Mouse (Mus musculus): ENCODE measurements around the gene Prlr. TPM values are rescaled to one million over a fixed set of nuclear protein-coding genes. Genes with fewer than 3 reads are reported as not detected.

Gene Prlr
- polyA plus RNA-seq, 1 experiment from 2014 or later: 0.35 TPM

GRCm38 (mm10) chr15:10366331-10366730 lies 189.3 kb downstream of the Prlr start:
- no peak overlapping the region for H3K4me2 ChIP-seq (replicated peaks)
- no peaks in the 10 kb centered on the region for H3K27me3 ChIP-seq
- H3K4me3 ChIP-seq: no peak overlapping the region
- no peak for ATAC-seq (ENCODE audit: low FRiP score)
- H3K4me1 ChIP-seq: no peaks in the 10 kb centered on the region
- 93% methylated on average over 2 of the region's 2 CpGs for WGBS
- no peak overlapping the region for H3K9ac ChIP-seq
- no peaks in the 10 kb centered on the region for H3K36me3 ChIP-seq
- no peak overlapping the region for H3K27ac ChIP-seq
- no peaks in the 10 kb centered on the region for H3K9me3 ChIP-seq (replicated peaks)

GRCm38 (mm10) chr15:10375404-10375803 lies 198.4 kb downstream of the Prlr start:
- Histone ChIP-seq H3K36me3 (no peaks in the 10 kb centered on the region), H3K4me2 (replicated peaks) (no peak overlapping the region), H3K9me3 (replicated peaks) (no peaks in the 10 kb centered on the region), H3K4me3 (no peak overlapping the region), H3K27me3 (no peaks in the 10 kb centered on the region), H3K9ac (no peak overlapping the region), H3K4me1 (no peaks in the 10 kb centered on the region), H3K27ac (no peak overlapping the region)
- ATAC-seq (ENCODE audit: low FRiP score): no peak
- WGBS: 83% methylated on average over 3 of the region's 3 CpGs

GRCm38 (mm10) chr15:10378338-10378959 lies 201.4 kb downstream of the Prlr start:
- no peak overlapping the region for H3K4me3 ChIP-seq
- H3K9ac ChIP-seq: no peak overlapping the region
- no peaks in the 10 kb centered on the region for H3K4me1 ChIP-seq
- no peak overlapping the region for H3K27ac ChIP-seq
- no peak overlapping the region for H3K4me2 ChIP-seq (replicated peaks)
- no peak for ATAC-seq (ENCODE audit: low FRiP score)
- 83% methylated on average over 4 of the region's 4 CpGs for WGBS
- no peaks in the 10 kb centered on the region for H3K36me3 ChIP-seq
- no peaks in the 10 kb centered on the region for H3K27me3 ChIP-seq
- no peaks in the 10 kb centered on the region for H3K9me3 ChIP-seq (replicated peaks)

- Histone ChIP-seq H3K4me1 (no peaks in the 10 kb centered on the region), H3K36me3 (no peaks in the 10 kb centered on the region), H3K9ac (no peak overlapping the region), H3K4me3 (no peak overlapping the region), H3K27me3 (no peaks in the 10 kb centered on the region), H3K9me3 (replicated peaks) (no peaks in the 10 kb centered on the region), H3K4me2 (replicated peaks) (no peak overlapping the region), H3K27ac (no peak overlapping the region)
- no peak for ATAC-seq (ENCODE audit: low FRiP score)
- WGBS: 89% methylated on average over 3 of the region's 3 CpGs
Measured at GRCm38 (mm10) chr15:10379757-10380458, 202.9 kb downstream of the Prlr start.

- no peaks in the 10 kb centered on the region for H3K36me3 ChIP-seq
- WGBS: 77% methylated on average over 2 of the region's 2 CpGs
- no peak overlapping the region for H3K9ac ChIP-seq
- H3K4me3 ChIP-seq: no peak overlapping the region
- H3K27me3 ChIP-seq: no peaks in the 10 kb centered on the region
- H3K27ac ChIP-seq: no peak overlapping the region
- H3K4me1 ChIP-seq: no peaks in the 10 kb centered on the region
- ATAC-seq (ENCODE audit: low FRiP score): no peak
- H3K9me3 ChIP-seq (replicated peaks): no peaks in the 10 kb centered on the region
- H3K4me2 ChIP-seq (replicated peaks): no peak overlapping the region
Measured at GRCm38 (mm10) chr15:10387263-10387662, 210.2 kb downstream of the Prlr start.

Other genes with a start within 250 kb of the Prlr start
- not detected in 2 replicates for gene Gm21973, start 148.1 kb downstream of the Prlr start, polyA plus RNA-seq (2016; fragmentation: Nextera tagmentation; extraction: Ambion mirVana)
- not detected in 2 replicates for gene Agxt2, start 181.3 kb downstream of the Prlr start, polyA plus RNA-seq (2016; fragmentation: Nextera tagmentation; extraction: Ambion mirVana)